Comparison of ENCODE assay signal across 16 mouse cellular contexts in genomic region chr8:87665337-87665736, GRCm38 (mm10).
A peak's percentile ranks its signal among the peaks of the same experiment; 100 is the strongest.
DNase-seq lines count a peak whose midpoint lies in the region; ATAC-seq lines count a peak whose summit lies in the region.
"Had no signal": no experiment of that assay in that cellular context is flagged by ENCODE, and none has a peak within 500 bp of the region (broad histone marks: within the 10 kb centered on the region; RNA-seq: fewer than 3 reads in every experiment).

No protein-coding gene starts in this region.

- ATAC-seq in erythroblast, adult 5-6 weeks (replicated peaks; ENCODE audit: low FRiP score, poor library complexity, severe bottlenecking): no peak
- ATAC-seq: activated CD4-positive, CD25-positive, alpha-beta regulatory T cell, adult 4 months; forebrain, embryonic 15.5 days; intestine, postnatal 0 days had no signal

- DNase-seq in cerebellum, adult 9-10 months: peak; percentile 44
- no peak for DNase-seq in cerebellum, adult 11-12 months
- peak; percentile 57 to 61 for DNase-seq in cerebellum, postnatal 25 days
- DNase-seq in cerebellum, adult 11 months: no peak
- DNase-seq in A20 (ENCODE audit: low read depth, low spot score): peak; percentile 57
- DNase-seq: adrenal gland, adult 8-10 months; adrenal gland, postnatal 25 days; gastrocnemius, postnatal 25 days; heart, adult 18-20 months; heart, postnatal 10 days; heart, postnatal 36 days; kidney, adult 2 months had no signal

Comparison
In these comparisons a context has a peak if more than half of its experiments do, and no peak if none do; other contexts are left out.
1. DNase-seq: peak in cerebellum, adult 9-10 months (single experiment), cerebellum, postnatal 25 days (2 of 2) and A20 (single experiment); none in cerebellum, adult 11-12 months (single experiment) and cerebellum, adult 11 months (single experiment).